Mouse (Mus musculus): ENCODE results near the gene Zfp3. TPM values are rescaled to one million over a fixed set of nuclear protein-coding genes. Genes with fewer than 3 reads are reported as not detected.

Zfp3 gene
- polyA plus RNA-seq, 1 experiment: 3.6 TPM

DNA sequence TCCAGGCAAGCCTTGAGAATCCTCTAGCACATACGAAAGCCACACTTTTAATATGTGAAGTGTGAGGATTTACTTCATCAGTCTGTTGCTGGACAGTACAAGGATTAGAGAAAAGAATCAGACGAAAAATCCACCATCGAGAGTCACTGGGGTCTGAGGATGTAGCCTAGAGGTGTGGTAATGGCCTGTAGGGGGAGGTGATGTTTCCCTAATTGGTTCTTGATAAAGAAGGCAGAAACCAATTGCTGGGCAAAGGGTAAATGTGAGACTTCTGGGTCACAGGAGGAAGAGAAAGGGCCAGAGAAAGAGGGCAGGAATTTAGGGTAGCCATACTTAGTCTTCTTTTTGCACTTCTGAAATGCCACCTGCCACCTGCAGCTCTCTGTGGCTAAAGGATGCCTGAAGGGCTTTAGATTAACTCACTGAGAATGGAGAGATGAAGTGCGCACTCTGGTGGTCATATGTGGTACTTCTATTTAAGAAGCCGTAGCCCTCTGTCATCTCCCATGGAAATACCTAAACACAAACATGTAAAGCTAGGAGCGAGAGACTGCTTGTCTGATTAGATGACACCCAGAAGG lies 51.6 kb downstream of the Zfp3 start:
- TF ChIP-seq GATA1 (IDR thresholded peaks at IDR 0.05; ENCODE audit: low read length): no peak

- TF ChIP-seq GATA1 (IDR thresholded peaks at IDR 0.05; ENCODE audit: low read length): no peak
These were observed 52.8 kb downstream of the Zfp3 start for GRCm38 (mm10) chr11:70816770-70817169.

GRCm38 (mm10) chr11:70820120-70820519 lies 56.1 kb downstream of the Zfp3 start:
- TF ChIP-seq GATA1 (IDR thresholded peaks at IDR 0.05; ENCODE audit: low read length): no peak

GRCm38 (mm10) chr11:70821728-70822591 lies 58.0 kb downstream of the Zfp3 start:
- no peak for TF ChIP-seq GATA1 (IDR thresholded peaks at IDR 0.05; ENCODE audit: low read length)

Other genes starting within 250 kb of the Zfp3 start
- not detected in 2 replicates for gene Vmo1, start 249.6 kb upstream of the Zfp3 start, polyA plus RNA-seq (2012)
- not detected in 2 replicates for gene Gltpd2, start 245.0 kb upstream of the Zfp3 start, polyA plus RNA-seq (2012)
- gene Psmb6, start 238.8 kb upstream of the Zfp3 start, polyA plus RNA-seq (2012): 201 and 213 TPM in 2 replicates
- gene Gm40193, start 231.3 kb upstream of the Zfp3 start, polyA plus RNA-seq (2012): not detected in 2 replicates
- gene Pld2, start 224.1 kb upstream of the Zfp3 start, polyA plus RNA-seq (2012): 0.02 and 0.04 TPM in 2 replicates
- gene Mink1, start 201.3 kb upstream of the Zfp3 start, polyA plus RNA-seq (2012): 99.2 and 116 TPM in 2 replicates
- not detected in 2 replicates for gene 4930544D05Rik, start 148.4 kb upstream of the Zfp3 start, polyA plus RNA-seq (2012)
- gene Chrne, start 145.0 kb upstream of the Zfp3 start, polyA plus RNA-seq (2012): not detected in 2 replicates
- 30.8 and 34.3 TPM in 2 replicates for gene Gp1ba, start 125.1 kb upstream of the Zfp3 start, polyA plus RNA-seq (2012)
- gene Rnf167, start 117.0 kb upstream of the Zfp3 start, polyA plus RNA-seq (2012): 82.3 and 110 TPM in 2 replicates
- 98.8 and 132 TPM in 2 replicates for gene Slc25a11, start 116.7 kb upstream of the Zfp3 start, polyA plus RNA-seq (2012)
- gene Pfn1, start 109.6 kb upstream of the Zfp3 start, polyA plus RNA-seq (2012): 4,535 and 5,925 TPM in 2 replicates
- gene Eno3, start 107.0 kb upstream of the Zfp3 start, polyA plus RNA-seq (2012): 3.4 and 6.5 TPM in 2 replicates
- 207 and 222 TPM in 2 replicates for gene Spag7, start 94.8 kb upstream of the Zfp3 start, polyA plus RNA-seq (2012)
- gene Camta2, start 76.1 kb upstream of the Zfp3 start, polyA plus RNA-seq (2012): 18.0 and 30.8 TPM in 2 replicates
- 0.17 and 0.21 TPM in 2 replicates for gene Inca1, start 64.1 kb upstream of the Zfp3 start, polyA plus RNA-seq (2012)
- gene Kif1c, start 63.7 kb upstream of the Zfp3 start, polyA plus RNA-seq (2012): 32.5 and 39.5 TPM in 2 replicates
- gene Scimp, start 48.4 kb downstream of the Zfp3 start, polyA plus RNA-seq (2012): not detected in 2 replicates
- 19.5 and 24.2 TPM in 2 replicates for gene Rabep1, start 80.6 kb downstream of the Zfp3 start, polyA plus RNA-seq (2012)
- 83.4 and 102 TPM in 2 replicates for gene Nup88, start 205.8 kb downstream of the Zfp3 start, polyA plus RNA-seq (2012)
- 4.6 and 16.4 TPM in 2 replicates for gene Rpain, start 206.0 kb downstream of the Zfp3 start, polyA plus RNA-seq (2012)
- gene C1qbp, start 218.8 kb downstream of the Zfp3 start, polyA plus RNA-seq (2012): 967 and 1,218 TPM in 2 replicates
- gene Dhx33, start 240.2 kb downstream of the Zfp3 start, polyA plus RNA-seq (2012): 13.6 and 15.0 TPM in 2 replicates